Mouse (Mus musculus) brain, embryonic 18.5 days (tissue): ENCODE data around the gene Fkbp2.

Experiments
- DNase-seq: peaks from one replicate; pipeline ENCODE4 v3.0.0-alpha.2; 2012; ENCODE audit warnings: low read depth, low spot score

The Fkbp2 gene

GRCm38 (mm10) chr19:6940396-6941351 is 39.6 kb downstream of the Fkbp2 start:
- DNase-seq = no peak

GRCm38 (mm10) chr19:6939106-6940002 is 40.9 kb downstream of the Fkbp2 start:
- DNase-seq = no peak

- no peak for DNase-seq
Measured at GRCm38 (mm10) chr19:6937541-6938465, 42.5 kb downstream of the Fkbp2 start.

- no peak for DNase-seq
Measured at GRCm38 (mm10) chr19:6936299-6936698, 44.0 kb downstream of the Fkbp2 start.

GRCm38 (mm10) chr19:6934195-6934977 is 45.9 kb downstream of the Fkbp2 start, which contains the start of gene Kcnk4:
Kcnk4 (minus strand) TSS chr19:6934515.
- DNase-seq = no peak

- DNase-seq = no peak
Measured at GRCm38 (mm10) chr19:6933436-6934194, 46.7 kb downstream of the Fkbp2 start.

GRCm38 (mm10) chr19:6933102-6933435 is 47.2 kb downstream of the Fkbp2 start:
- no peak for DNase-seq

GRCm38 (mm10) chr19:6932018-6932417 is 48.3 kb downstream of the Fkbp2 start:
- DNase-seq = no peak

GRCm38 (mm10) chr19:6931002-6931401 is 49.3 kb downstream of the Fkbp2 start:
- no peak for DNase-seq

GRCm38 (mm10) chr19:6928080-6928479 is 52.2 kb downstream of the Fkbp2 start:
- no peak for DNase-seq
